Mouse (Mus musculus) CH12.LX (cell line): ENCODE data around the gene Siah3. TPM values are rescaled to one million over a fixed set of nuclear protein-coding genes. Genes with fewer than 3 reads are reported as not detected.

Experiments used
- DNase-seq: peaks from one replicate; pipeline ENCODE4 v3.0.0-alpha.2; 2013; ENCODE audit errors: extremely low read depth
- H3K27ac ChIP-seq: 2 replicates; pipeline ENCODE4 v1.5.1; 2012; ENCODE audit warnings: low read depth, mild to moderate bottlenecking, control low read depth, moderate library complexity; ENCODE audit not compliant: insufficient read depth
- H3K27me3 ChIP-seq: replicated peaks from 2 replicates; pipeline ENCODE3; 2012; ENCODE audit warnings: inconsistent platforms
- H3K36me3 ChIP-seq, 2 experiments: replicated peaks in 1 of 2; 2 replicates each; pipeline versions ENCODE3 to v1.6.1; 2012; ENCODE audit warnings: inconsistent platforms in 1 of 2, low read length in 1 of 2, mild to moderate bottlenecking in 1 of 2, mixed read lengths in 1 of 2, moderate library complexity in 1 of 2; ENCODE audit not compliant: control insufficient read depth in 1 of 2, insufficient read depth in 1 of 2
- H3K4me1 ChIP-seq, 2 experiments: 2 replicates each; pipeline ENCODE4 v1.6.1; 2012; ENCODE audit warnings: inconsistent platforms in 1 of 2, moderate library complexity in 1 of 2; ENCODE audit not compliant: insufficient read depth in 2 of 2, control insufficient read depth in 1 of 2
- H3K4me2 ChIP-seq: 2 replicates; pipeline ENCODE4 v1.6.1; 2012; ENCODE audit warnings: low read depth, mild to moderate bottlenecking, control low read depth; ENCODE audit not compliant: poor library complexity, insufficient read depth, severe bottlenecking
- H3K4me3 ChIP-seq, 3 experiments: fragments of 150-350 bp in 1 of 3; sonication (generic) in 1 of 3; replicated peaks in 1 of 3; 2 replicates each; pipeline versions ENCODE3 to v1.5.1; 2011 to 2012; ENCODE audit warnings: low read depth in 2 of 3, low read length in 2 of 3, mild to moderate bottlenecking in 2 of 3, moderate library complexity in 2 of 3, control low read depth in 1 of 3, improper control_type of control experiment in 1 of 3, inconsistent platforms in 1 of 3, mixed read lengths in 1 of 3; ENCODE audit not compliant: poor library complexity in 1 of 3
- H3K79me2 ChIP-seq: replicated peaks from 2 replicates; pipeline ENCODE4 v1.6.1; 2012; ENCODE audit warnings: mild to moderate bottlenecking, moderate library complexity; ENCODE audit not compliant: control insufficient read depth, poor library complexity, insufficient read depth, severe bottlenecking; ENCODE audit errors: extremely low read depth
- H3K9ac ChIP-seq: 2 replicates; pipeline ENCODE4 v1.6.1; 2012; ENCODE audit warnings: low read depth, mild to moderate bottlenecking, control low read depth, moderate library complexity; ENCODE audit not compliant: insufficient read depth
- H3K9me3 ChIP-seq: replicated peaks from 2 replicates; pipeline ENCODE3; 2012; ENCODE audit warnings: low read length, inconsistent platforms, mixed read lengths
- BHLHE40 ChIP-seq: IDR thresholded peaks from 2 replicates; pipeline ENCODE4 v1.6.1; 2011; ENCODE audit warnings: mild to moderate bottlenecking, low read depth, low read length, improper control_type of control experiment
- CHD1 ChIP-seq: IDR thresholded peaks from 2 replicates; pipeline ENCODE4 v1.6.1; 2012; ENCODE audit warnings: low read depth, low read length, improper control_type of control experiment, inconsistent platforms
- CHD2 ChIP-seq: IDR thresholded peaks from 2 replicates; pipeline ENCODE4 v1.6.1; 2011; ENCODE audit warnings: low read length, improper control_type of control experiment
- CTCF ChIP-seq, 2 experiments: IDR thresholded peaks in 1 of 2; conservative IDR thresholded peaks in 1 of 2; 2 replicates each; pipeline ENCODE4 v1.5.1; 2011 to 2012; ENCODE audit warnings: low read depth in 2 of 2, low read length in 2 of 2, improper control_type of control experiment in 1 of 2, inconsistent platforms in 1 of 2, mild to moderate bottlenecking in 1 of 2, moderate library complexity in 1 of 2
- ELF1 ChIP-seq: IDR thresholded peaks from 2 replicates; pipeline ENCODE4 v1.6.1; 2014; ENCODE audit warnings: low read depth, mild to moderate bottlenecking, inconsistent platforms, low read length, improper control_type of control experiment
- EP300 ChIP-seq: IDR thresholded peaks from 2 replicates; pipeline ENCODE4 v1.6.1; 2011; ENCODE audit warnings: low read length, improper control_type of control experiment
- ETS1 ChIP-seq: conservative IDR thresholded peaks from 2 replicates; pipeline ENCODE4 v1.6.1; 2012; ENCODE audit warnings: low read depth, mild to moderate bottlenecking, inconsistent platforms, low read length, improper control_type of control experiment, moderate library complexity
- GABPA ChIP-seq: IDR thresholded peaks from 2 replicates; pipeline ENCODE4 v1.6.1; 2012; ENCODE audit warnings: low read depth, low read length, improper control_type of control experiment, inconsistent platforms; ENCODE audit not compliant: insufficient replicate concordance
- IRF4 ChIP-seq: IDR thresholded peaks from 2 replicates; pipeline ENCODE4 v1.6.1; 2014; ENCODE audit warnings: low read depth, mild to moderate bottlenecking, inconsistent platforms, low read length, improper control_type of control experiment
- JUN ChIP-seq: IDR thresholded peaks from 2 replicates; pipeline ENCODE4 v1.6.1; 2011; ENCODE audit warnings: low read depth, mild to moderate bottlenecking, low read length, improper control_type of control experiment, moderate library complexity; ENCODE audit not compliant: insufficient read depth
- JUND ChIP-seq: conservative IDR thresholded peaks from 2 replicates; pipeline ENCODE4 v1.6.1; 2011; ENCODE audit warnings: low read depth, low read length, improper control_type of control experiment
- KAT2A ChIP-seq: IDR thresholded peaks from 2 replicates; pipeline ENCODE4 v1.6.1; 2012; ENCODE audit warnings: low read length, improper control_type of control experiment, inconsistent platforms; ENCODE audit not compliant: insufficient replicate concordance
- MAFK ChIP-seq: IDR thresholded peaks from 2 replicates; pipeline ENCODE4 v1.6.1; 2011; ENCODE audit warnings: low read length, improper control_type of control experiment; ENCODE audit not compliant: insufficient replicate concordance
- MAX ChIP-seq: IDR thresholded peaks from 2 replicates; pipeline ENCODE4 v1.6.1; 2011; ENCODE audit warnings: low read length, improper control_type of control experiment
- MAZ ChIP-seq: IDR thresholded peaks from 2 replicates; pipeline ENCODE4 v1.6.1; 2012; ENCODE audit warnings: low read depth, mild to moderate bottlenecking, inconsistent platforms, low read length, improper control_type of control experiment, moderate library complexity
- MEF2A ChIP-seq: IDR thresholded peaks from 2 replicates; pipeline ENCODE4 v1.6.1; 2014; ENCODE audit warnings: low read depth, mild to moderate bottlenecking, inconsistent platforms, low read length, improper control_type of control experiment, borderline replicate concordance
- MYC ChIP-seq: IDR thresholded peaks from 2 replicates; pipeline ENCODE4 v1.6.1; 2011; ENCODE audit warnings: low read depth, mild to moderate bottlenecking, improper control_type of control experiment, low read length
- NRF1 ChIP-seq: IDR thresholded peaks from 2 replicates; pipeline ENCODE4 v1.6.1; 2014; ENCODE audit warnings: low read depth, mild to moderate bottlenecking, inconsistent platforms, low read length, improper control_type of control experiment, moderate library complexity
- PAX5 ChIP-seq: IDR thresholded peaks from 2 replicates; pipeline ENCODE4 v1.6.1; 2012; ENCODE audit warnings: low read length, inconsistent platforms, mixed read lengths
- POLR2A ChIP-seq: IDR thresholded peaks from 2 replicates; pipeline ENCODE4 v1.6.1; 2011; ENCODE audit warnings: low read depth, mild to moderate bottlenecking, improper control_type of control experiment, low read length
- POLR2AphosphoS2 ChIP-seq: IDR thresholded peaks from 2 replicates; pipeline ENCODE4 v1.6.1; 2011; ENCODE audit warnings: low read depth, low read length, improper control_type of control experiment
- RAD21 ChIP-seq: IDR thresholded peaks from 2 replicates; pipeline ENCODE4 v1.6.1; 2011; ENCODE audit warnings: low read depth, mild to moderate bottlenecking, low read length, improper control_type of control experiment, moderate library complexity
- RCOR1 ChIP-seq: conservative IDR thresholded peaks from 2 replicates; pipeline ENCODE4 v1.6.1; 2012; ENCODE audit warnings: low read depth, mild to moderate bottlenecking, inconsistent platforms, low read length, improper control_type of control experiment
- SIN3A ChIP-seq: IDR thresholded peaks from 2 replicates; pipeline ENCODE4 v1.6.1; 2012; ENCODE audit warnings: low read length, improper control_type of control experiment, inconsistent platforms
- TBP ChIP-seq: conservative IDR thresholded peaks from 2 replicates; pipeline ENCODE4 v1.6.1; 2011; ENCODE audit warnings: low read depth, low read length, improper control_type of control experiment
- TCF12 ChIP-seq: IDR thresholded peaks from 2 replicates; pipeline ENCODE4 v1.6.1; 2014; ENCODE audit warnings: low read depth, mild to moderate bottlenecking, inconsistent platforms, low read length, improper control_type of control experiment
- UBTF ChIP-seq: IDR thresholded peaks from 2 replicates; pipeline ENCODE4 v1.6.1; 2012; ENCODE audit warnings: low read depth, mild to moderate bottlenecking, inconsistent platforms, low read length, improper control_type of control experiment, moderate library complexity
- USF2 ChIP-seq: conservative IDR thresholded peaks from 2 replicates; pipeline ENCODE4 v1.6.1; 2011; ENCODE audit warnings: low read depth, low read length, improper control_type of control experiment
- ZC3H11A ChIP-seq: IDR thresholded peaks from 2 replicates; pipeline ENCODE4 v1.6.1; 2012; ENCODE audit warnings: low read depth, mild to moderate bottlenecking, inconsistent platforms, low read length, improper control_type of control experiment
- ZKSCAN1 ChIP-seq: IDR thresholded peaks from 2 replicates; pipeline ENCODE4 v1.6.1; 2012; ENCODE audit warnings: low read depth, inconsistent platforms, low read length, improper control_type of control experiment, borderline replicate concordance
- ZMIZ1 ChIP-seq: IDR thresholded peaks from 2 replicates; pipeline ENCODE4 v1.6.1; 2012; ENCODE audit warnings: low read depth, mild to moderate bottlenecking, inconsistent platforms, low read length, improper control_type of control experiment
- ZNF384 ChIP-seq: IDR thresholded peaks from 2 replicates; pipeline ENCODE4 v1.6.1; 2012; ENCODE audit warnings: low read depth, low read length, improper control_type of control experiment, inconsistent platforms
- dilution Hi-C: fragments of 300-500 bp; cut with MboI; formaldehyde crosslinking; loops from 2 replicates; pipeline ENCODE4 v1.14.3; 2020; ENCODE audit warnings: low sequenced_read_pairs; ENCODE audit not compliant: extremely low pct_unique_long_range_greater_than_20kb, extremely low pct_ligation_motif_present
- in situ Hi-C: fragments of 300-500 bp; cut with MboI; formaldehyde crosslinking; loops from 3 replicates; pipeline ENCODE4 v1.14.3; 2019; ENCODE audit warnings: low sequenced_read_pairs, low pct_ligation_motif_present, low pct_unique_long_range_greater_than_20kb, mixed read lengths
- polyA plus RNA-seq: library from polyadenylated mRNA; unstranded; fragments of >175 nt; gene quantifications from 2 replicates; pipeline ENCODE4 v1.2.1, GENCODE M21; 2012; ENCODE audit warnings: low read depth; ENCODE audit not compliant: insufficient read length
- total RNA-seq, 2 experiments: library from RNA; depleted of rRNA; stranded (reverse); fragments of 300-350 nt in 1 of 2; fragments of >200 nt in 1 of 2; gene quantifications; 2 replicates each; pipeline ENCODE4 v1.2.3; 2012 to 2014

Gene Siah3
- total and polyA plus RNA-seq, 3 experiments: not detected

DNA sequence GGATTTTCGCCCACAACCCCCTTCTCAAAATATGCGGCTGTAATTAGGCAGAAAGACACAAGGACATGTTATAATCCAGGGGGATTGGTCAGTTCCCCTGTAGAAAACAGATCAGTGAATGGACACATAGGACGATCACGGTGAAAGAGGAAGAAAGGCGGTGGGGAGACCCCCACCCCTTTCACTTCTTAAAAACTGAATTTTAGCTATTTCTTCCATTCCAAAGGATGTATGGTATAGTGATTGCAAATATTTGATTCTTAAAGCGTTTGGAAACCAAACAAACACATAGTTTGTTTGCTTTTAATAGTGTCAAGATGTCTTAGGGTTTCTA, 9.9 kb upstream of the Siah3 start:
- H3K27ac ChIP-seq: peak overlapping the region; percentile 40; the same call in 1 of the 2 replicates
- peak overlapping the region; percentile 55 for H3K9ac ChIP-seq
- in situ Hi-C loops: no loop called here
- H3K36me3 ChIP-seq: no peaks in the 10 kb centered on the region
- H3K4me1 ChIP-seq: peaks cover 15 to 46% of the 10 kb centered on the region in 2 experiments
- H3K27me3 ChIP-seq: no peaks in the 10 kb centered on the region
- H3K79me2 ChIP-seq: no peaks in the 10 kb centered on the region
- peak overlapping the region; percentile 89 for H3K4me2 ChIP-seq
- no peak for DNase-seq
- no peaks in the 10 kb centered on the region for H3K9me3 ChIP-seq
- peak overlapping the region; percentile 19 to 40 (median 36) for H3K4me3 ChIP-seq
- dilution Hi-C loops: no loop called here
- TF ChIP-seq ZC3H11A (no peak), ELF1 (no peak; the same call in 1 of the 2 replicates), ZKSCAN1 (no peak), BHLHE40 (no peak), RAD21 (no peak), KAT2A (no peak), MAZ (0 out of 2 replicates have a peak, but pooled peaks have one; percentile 35), CHD1 (no peak), MYC (no peak), ZMIZ1 (no peak), ZNF384 (no peak), MEF2A (0 out of 2 replicates have a peak, but pooled peaks have one; percentile 9), GABPA (no peak), IRF4 (peak; percentile 62; the same call in 1 of the 2 replicates), MAX (no peak), CHD2 (no peak), SIN3A (no peak; the same call in 1 of the 2 replicates), TCF12 (no peak), PAX5 (no peak), EP300 (0 out of 2 replicates have a peak, but pooled peaks have one; percentile 59), USF2 (no peak), UBTF (no peak), CTCF (conservative IDR thresholded peaks at IDR 0.05 in 1 of 2, IDR thresholded peaks at IDR 0.05 in 1 of 2; ENCODE audit: low read depth in 2 of 2, low read length in 2 of 2) (no peak), RCOR1 (no peak), NRF1 (no peak), ETS1 (no peak; the same call in 1 of the 2 replicates), POLR2A (no peak), TBP (no peak), POLR2AphosphoS2 (no peak), MAFK (no peak), JUND (no peak), JUN (no peak)
